Comparison of ENCODE assay signal across 8 mouse cellular contexts in the genomic region with DNA sequence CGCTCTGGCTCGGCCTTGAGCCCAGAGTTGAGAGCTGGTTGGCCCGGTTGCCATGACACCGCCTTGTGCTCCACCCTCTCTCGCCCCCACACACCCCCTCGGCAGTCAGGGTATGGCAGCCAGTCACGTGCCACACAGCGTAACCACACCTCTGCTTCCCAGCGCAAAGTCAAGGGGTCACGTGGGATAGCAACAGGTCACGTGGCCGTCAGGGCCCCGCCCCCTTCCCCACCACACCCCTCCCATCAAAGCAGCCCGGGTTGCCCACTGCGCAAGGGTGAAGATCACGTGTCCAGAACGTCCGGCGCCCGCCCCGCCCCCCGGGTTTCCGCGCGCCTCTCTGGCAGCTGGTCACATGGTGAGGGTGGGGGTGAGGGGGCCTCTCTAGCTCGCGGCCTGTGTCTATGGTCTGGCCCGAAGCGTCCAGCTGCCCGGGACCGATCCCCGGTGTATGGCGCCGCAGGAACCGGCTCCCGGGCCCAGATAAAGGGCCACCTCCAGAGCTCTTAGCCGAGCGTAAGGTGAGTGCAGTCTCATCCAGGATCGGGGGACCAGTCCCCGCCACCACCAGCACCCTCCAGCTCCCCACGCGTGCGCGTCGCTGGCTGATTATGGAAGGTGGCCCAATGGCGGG. TPM values are rescaled to one million over a fixed set of nuclear protein-coding genes. Genes with fewer than 3 reads are reported as not detected.
DNase-seq lines count a peak whose midpoint lies in the region; ATAC-seq and TF ChIP-seq lines count a peak whose summit lies in the region.

Gene Cdk4, plus strand, starts transcription at position 296 of the 634 bp plus-strand sequence.

- peak; percentile 91 for DNase-seq in Patski (ENCODE audit: low read depth, low spot score)
- peak; percentile 99 to 100 for DNase-seq in cerebellum, postnatal 14 days
- DNase-seq in frontal cortex, postnatal 14 days (ENCODE audit: low spot score in 2 of 2) = peak; percentile 97 to 99
- peak; percentile 94 to 97 for DNase-seq in layer of hippocampus, postnatal 25 days (ENCODE audit: extremely low spot score in 1 of 2, low spot score in 1 of 2)
- DNase-seq in lung, postnatal 25 days (ENCODE audit: low spot score) = peak; percentile 98
- peak; percentile 99 for DNase-seq in retina, embryonic 14.5 days (ENCODE audit: low spot score)
- peak; percentile 96 for DNase-seq in thymus, postnatal 4 days

- H3K9me3 ChIP-seq in hindbrain, embryonic 13.5 days = no peaks in the 10 kb centered on the region

- H3K9ac ChIP-seq in hindbrain, embryonic 13.5 days = peak within 1 kb of the TSS; percentile 88

- in situ Hi-C loops in Patski (cut with MboI; ENCODE audit: low pct_unique_long_range_greater_than_20kb) = loop anchor here (25.0 kb wide), 1 partner anchor 599 kb away; the partner anchor contains the start of genes Nab2 and Nemp1

- CTCF ChIA-PET in Patski (lab: Charles Lee) = interaction anchor here (0.8 kb wide), 1 partner anchor 10 kb away, joined by 3 read pairs; no protein-coding TSS in a partner anchor

- ATAC-seq in Patski = peak; percentile 67
- peak; percentile 91 for ATAC-seq in hindbrain, embryonic 13.5 days (ENCODE audit: low FRiP score)

- H3K4me3 ChIP-seq in hindbrain, embryonic 13.5 days = peak within 1 kb of the TSS; percentile 69

- no peaks in the 10 kb centered on the region for H3K27me3 ChIP-seq in Patski
- H3K27me3 ChIP-seq in hindbrain, embryonic 13.5 days = no peaks in the 10 kb centered on the region

- peak within 1 kb of the TSS; percentile 91 for H3K27ac ChIP-seq in hindbrain, embryonic 13.5 days

- H3K36me3 ChIP-seq in hindbrain, embryonic 13.5 days = peaks cover 37% of the 10 kb centered on the region

- peak within 1 kb of the TSS; percentile 85 for H3K4me2 ChIP-seq in hindbrain, embryonic 13.5 days

- TF ChIP-seq CTCF in Patski (IDR thresholded peaks at IDR 0.05) = no peak

- POLR2A ChIA-PET in Patski (lab: Charles Lee) = interaction anchor here (0.6 to 1.1 kb wide), 3 partner anchors 11 to 82 kb away, joined by 3 read pairs; partner anchors contain the start of gene Agap2

- WGBS in hindbrain, embryonic 13.5 days = under 1% methylated on average over 46 of the region's 46 CpGs

- peaks cover 58% of the 10 kb centered on the region for H3K4me1 ChIP-seq in hindbrain, embryonic 13.5 days (replicated peaks)

RNA-seq across cellular contexts. Expression of gene Cdk4, which starts in this region (rescaled TPM):
- 669 TPM for polyA plus RNA-seq in Patski (2021)
- 1,183 and 1,237 TPM in 2 replicates for polyA plus RNA-seq in hindbrain, embryonic 13.5 days (2015; fragmentation: Nextera tagmentation; extraction: Ambion mirVana)
- 100 to 1,000 TPM; 104 to 110 TPM for total RNA-seq in layer of hippocampus, postnatal 25 days (2021)

Comparison
In these comparisons a context has a peak if more than half of its experiments do, and no peak if none do; other contexts are left out.
1. Peak in every context shown above with its lines: DNase-seq, ATAC-seq, H3K4me3 ChIP-seq and H3K27ac ChIP-seq.